Mouse (Mus musculus): ENCODE results near the gene Nobox. TPM values are rescaled to one million over a fixed set of nuclear protein-coding genes. Genes with fewer than 3 reads are reported as not detected.

The Nobox gene
- polyA plus RNA-seq, 1 experiment: not detected

GRCm38 (mm10) chr6:43292471-43293076 lies 16.8 kb downstream of the Nobox start:
- no peaks in the 10 kb centered on the region for H3K9me3 ChIP-seq (ENCODE audit: control insufficient read depth, low read length)
- no peaks in the 10 kb centered on the region for H3K27me3 ChIP-seq (ENCODE audit: control insufficient read depth)
- no peaks in the 10 kb centered on the region for H3K4me1 ChIP-seq (ENCODE audit: control insufficient read depth)
- TF ChIP-seq GATA1 (IDR thresholded peaks at IDR 0.05; ENCODE audit: low read length): no peak
- no peak for TF ChIP-seq TAL1 (IDR thresholded peaks at IDR 0.05; ENCODE audit: low read length)
- H3K36me3 ChIP-seq (ENCODE audit: control insufficient read depth): no peaks in the 10 kb centered on the region; the same call in 1 of the 2 replicates
- H3K4me3 ChIP-seq (replicated peaks): no peak overlapping the region

GRCm38 (mm10) chr6:43292041-43292440 lies 17.3 kb downstream of the Nobox start:
- no peaks in the 10 kb centered on the region for H3K27me3 ChIP-seq (ENCODE audit: control insufficient read depth)
- H3K4me3 ChIP-seq (replicated peaks): no peak overlapping the region
- no peaks in the 10 kb centered on the region for H3K4me1 ChIP-seq (ENCODE audit: control insufficient read depth)
- no peak for TF ChIP-seq TAL1 (IDR thresholded peaks at IDR 0.05; ENCODE audit: low read length)
- no peak for TF ChIP-seq GATA1 (IDR thresholded peaks at IDR 0.05; ENCODE audit: low read length)
- H3K9me3 ChIP-seq (ENCODE audit: control insufficient read depth, low read length): no peaks in the 10 kb centered on the region
- H3K36me3 ChIP-seq (ENCODE audit: control insufficient read depth): no peaks in the 10 kb centered on the region; the same call in 1 of the 2 replicates

- H3K36me3 ChIP-seq (ENCODE audit: control insufficient read depth): no peaks in the 10 kb centered on the region; the same call in 1 of the 2 replicates
- no peaks in the 10 kb centered on the region for H3K27me3 ChIP-seq (ENCODE audit: control insufficient read depth)
- H3K4me1 ChIP-seq (ENCODE audit: control insufficient read depth): no peaks in the 10 kb centered on the region
- TF ChIP-seq TAL1 (IDR thresholded peaks at IDR 0.05; ENCODE audit: low read length) (no peak), GATA1 (IDR thresholded peaks at IDR 0.05; ENCODE audit: low read length) (no peak)
- no peaks in the 10 kb centered on the region for H3K9me3 ChIP-seq (ENCODE audit: control insufficient read depth, low read length)
- H3K4me3 ChIP-seq (replicated peaks): no peak overlapping the region
Observed at GRCm38 (mm10) chr6:43280481-43280880, 28.9 kb downstream of the Nobox start.

- Histone ChIP-seq H3K36me3 (ENCODE audit: control insufficient read depth) (no peaks in the 10 kb centered on the region; the same call in 1 of the 2 replicates), H3K9me3 (ENCODE audit: control insufficient read depth, low read length) (no peaks in the 10 kb centered on the region), H3K4me1 (ENCODE audit: control insufficient read depth) (no peaks in the 10 kb centered on the region), H3K4me3 (replicated peaks) (no peak overlapping the region), H3K27me3 (ENCODE audit: control insufficient read depth) (no peaks in the 10 kb centered on the region)
- TF ChIP-seq GATA1 (IDR thresholded peaks at IDR 0.05; ENCODE audit: low read length): no peak
- no peak for TF ChIP-seq TAL1 (IDR thresholded peaks at IDR 0.05; ENCODE audit: low read length)
Observed at GRCm38 (mm10) chr6:43278247-43278646, 31.1 kb downstream of the Nobox start.

GRCm38 (mm10) chr6:43274123-43274522 lies 35.2 kb downstream of the Nobox start:
- H3K4me3 ChIP-seq (replicated peaks): no peak overlapping the region
- H3K9me3 ChIP-seq (ENCODE audit: control insufficient read depth, low read length): no peaks in the 10 kb centered on the region
- no peaks in the 10 kb centered on the region for H3K27me3 ChIP-seq (ENCODE audit: control insufficient read depth)
- no peaks in the 10 kb centered on the region for H3K4me1 ChIP-seq (ENCODE audit: control insufficient read depth)
- H3K36me3 ChIP-seq (ENCODE audit: control insufficient read depth): no peaks in the 10 kb centered on the region; the same call in 1 of the 2 replicates
- TF ChIP-seq TAL1 (IDR thresholded peaks at IDR 0.05; ENCODE audit: low read length) (no peak), GATA1 (IDR thresholded peaks at IDR 0.05; ENCODE audit: low read length) (no peak)

- TF ChIP-seq TAL1 (IDR thresholded peaks at IDR 0.05; ENCODE audit: low read length): no peak
- no peak for TF ChIP-seq GATA1 (IDR thresholded peaks at IDR 0.05; ENCODE audit: low read length)
- H3K36me3 ChIP-seq (ENCODE audit: control insufficient read depth): no peaks in the 10 kb centered on the region; the same call in 1 of the 2 replicates
- H3K4me3 ChIP-seq (replicated peaks): no peak overlapping the region
- no peaks in the 10 kb centered on the region for H3K4me1 ChIP-seq (ENCODE audit: control insufficient read depth)
- H3K27me3 ChIP-seq (ENCODE audit: control insufficient read depth): no peaks in the 10 kb centered on the region; the same call in 1 of the 2 replicates
- no peaks in the 10 kb centered on the region for H3K9me3 ChIP-seq (ENCODE audit: control insufficient read depth, low read length)
Observed at GRCm38 (mm10) chr6:43272597-43272996, 36.8 kb downstream of the Nobox start.

GRCm38 (mm10) chr6:43266356-43266755 lies 43.0 kb downstream of the Nobox start:
- Histone ChIP-seq H3K27me3 (ENCODE audit: control insufficient read depth) (peaks cover 32% of the 10 kb centered on the region), H3K36me3 (ENCODE audit: control insufficient read depth) (no peaks in the 10 kb centered on the region), H3K9me3 (ENCODE audit: control insufficient read depth, low read length) (no peaks in the 10 kb centered on the region), H3K4me1 (ENCODE audit: control insufficient read depth) (no peaks in the 10 kb centered on the region), H3K4me3 (replicated peaks) (peak overlapping the region; percentile 44)
- TF ChIP-seq TAL1 (IDR thresholded peaks at IDR 0.05; ENCODE audit: low read length): no peak
- TF ChIP-seq GATA1 (IDR thresholded peaks at IDR 0.05; ENCODE audit: low read length): no peak

- TF ChIP-seq GATA1 (IDR thresholded peaks at IDR 0.05; ENCODE audit: low read length): no peak
- no peak for TF ChIP-seq TAL1 (IDR thresholded peaks at IDR 0.05; ENCODE audit: low read length)
- Histone ChIP-seq H3K36me3 (ENCODE audit: control insufficient read depth) (no peaks in the 10 kb centered on the region), H3K9me3 (ENCODE audit: control insufficient read depth, low read length) (no peaks in the 10 kb centered on the region), H3K27me3 (ENCODE audit: control insufficient read depth) (peaks cover 32% of the 10 kb centered on the region), H3K4me3 (replicated peaks) (peak within 1 kb of the TSS; percentile 44), H3K4me1 (ENCODE audit: control insufficient read depth) (no peaks in the 10 kb centered on the region)
Observed at GRCm38 (mm10) chr6:43265363-43266041, 43.9 kb downstream of the Nobox start, which contains the start of gene Arhgef5. Gene Arhgef5 (plus strand): TSS chr6:43265582.

GRCm38 (mm10) chr6:43260756-43261155 lies 48.6 kb downstream of the Nobox start:
- no peaks in the 10 kb centered on the region for H3K9me3 ChIP-seq (ENCODE audit: control insufficient read depth, low read length)
- H3K4me1 ChIP-seq (ENCODE audit: control insufficient read depth): no peaks in the 10 kb centered on the region
- H3K4me3 ChIP-seq (replicated peaks): no peak overlapping the region
- H3K36me3 ChIP-seq (ENCODE audit: control insufficient read depth): no peaks in the 10 kb centered on the region
- TF ChIP-seq GATA1 (IDR thresholded peaks at IDR 0.05; ENCODE audit: low read length) (no peak), TAL1 (IDR thresholded peaks at IDR 0.05; ENCODE audit: low read length) (no peak)
- H3K27me3 ChIP-seq (ENCODE audit: control insufficient read depth): peaks cover 16% of the 10 kb centered on the region

Measured in erythroblast, embryonic 14.5 days (primary cell).